Mouse (Mus musculus): ENCODE measurements around the gene Vmo1.

Gene Vmo1

GRCm38 (mm10) chr11:70467902-70468619, 46.4 kb downstream of the Vmo1 start:
- DNase-seq = no peak

- no peak for DNase-seq
These were observed 48.6 kb downstream of the Vmo1 start for GRCm38 (mm10) chr11:70465824-70466223.

- no peak for DNase-seq
These were observed 49.2 kb downstream of the Vmo1 start for GRCm38 (mm10) chr11:70465211-70465610.

- no peak for DNase-seq
These were observed 50.4 kb downstream of the Vmo1 start for GRCm38 (mm10) chr11:70463970-70464369.

All from layer of hippocampus, adult 9-11 months (tissue).